Mouse (Mus musculus) gastrocnemius, postnatal 25 days (tissue): ENCODE measurements around the gene Gm28870. TPM values are rescaled to one million over a fixed set of nuclear protein-coding genes. Genes with fewer than 3 reads are reported as not detected.
"Not testable (repeated sequence)": the region's sequence is repeated elsewhere in the genome, so short reads cannot be mapped to it uniquely, and the experiment has no call there.

Experiments
- DNase-seq: peaks from one replicate; pipeline ENCODE4 v3.0.0; 2022
- long read RNA-seq, 2 experiments: library from polyadenylated mRNA; stranded (forward); transcript quantifications; one replicate each; pipeline ENCODE4 v2.0.0; 2021
- total RNA-seq, 2 experiments: library from RNA; stranded (reverse); gene quantifications; 1 replicate in 1 of 2; 2 replicates in 1 of 2; pipeline ENCODE4 v1.2.3; 2021

Gm28870 gene
- total RNA-seq, result not detected
- long read RNA-seq, experiment 1, result 0 reads
- long read RNA-seq, experiment 2, result 0 reads

- DNase-seq, result not testable (repeated sequence)
Observed at GRCm38 (mm10) chrY:50096976-50097375, at the start of gene Gm28870. Gene Gm28870, plus strand, starts transcription at chrY:50097276.
